Mouse (Mus musculus) hindbrain, embryonic 11.5 days (tissue): ENCODE results near the gene Lonrf2. TPM values are rescaled to one million over a fixed set of nuclear protein-coding genes. Genes with fewer than 3 reads are reported as not detected.

Experiments
- ATAC-seq: fragments of 200-750 bp; cut with Nextera tagmentation; 2 replicates; pipeline ENCODE4 v1.8.0; 2017; ENCODE audit warnings: mild to moderate bottlenecking, moderate TSS enrichment, moderate library complexity; ENCODE audit not compliant: low FRiP score
- DNase-seq: peaks from one replicate; pipeline ENCODE4 v3.0.0-alpha.2; 2015; ENCODE audit warnings: low spot score
- H3K27ac ChIP-seq: fragments of 300-500 bp; sonication (generic); 2 replicates; pipeline ENCODE4 v1.5.1; 2014; ENCODE audit warnings: mild to moderate bottlenecking, low read depth, low read length
- H3K27me3 ChIP-seq: fragments of 300-500 bp; sonication (generic); 2 replicates; pipeline ENCODE4 v1.6.1; 2014; ENCODE audit warnings: mild to moderate bottlenecking, low read length, moderate library complexity, mixed read lengths; ENCODE audit not compliant: control insufficient read depth, insufficient read depth
- H3K36me3 ChIP-seq: fragments of 300-500 bp; sonication (generic); 2 replicates; pipeline ENCODE4 v1.6.1; 2014; ENCODE audit warnings: mild to moderate bottlenecking, low read length, moderate library complexity, mixed read lengths; ENCODE audit not compliant: control insufficient read depth, insufficient read depth
- H3K4me1 ChIP-seq: fragments of 300-500 bp; sonication (generic); replicated peaks from 2 replicates; pipeline ENCODE4 v1.6.1; 2014; ENCODE audit warnings: low read length, mixed read lengths; ENCODE audit not compliant: control insufficient read depth, insufficient read depth
- H3K4me2 ChIP-seq: fragments of 300-500 bp; sonication (generic); replicated peaks from 2 replicates; pipeline ENCODE4 v1.6.1; 2014; ENCODE audit warnings: mild to moderate bottlenecking, low read depth, low read length
- H3K4me3 ChIP-seq: fragments of 300-500 bp; sonication (generic); 2 replicates; pipeline ENCODE4 v1.5.1; 2014; ENCODE audit warnings: low read depth, low read length
- H3K9ac ChIP-seq: fragments of 300-500 bp; sonication (generic); 2 replicates; pipeline ENCODE4 v1.6.1; 2014; ENCODE audit warnings: low read depth, low read length
- H3K9me3 ChIP-seq: fragments of 300-500 bp; sonication (generic); 2 replicates; pipeline ENCODE4 v1.6.1; 2016; ENCODE audit warnings: low read length; ENCODE audit not compliant: control insufficient read depth
- WGBS: fragments of 180-500 bp; shearing (Covaris S2); extraction: QIAGEN DNeasy Blood & Tissue Kit; methylation state at CpG from one replicate; pipeline ENCODE4 v1.1.7; 2014; 5-methylcytosine and 5-hydroxymethylcytosine counted together
- polyA plus RNA-seq: library from polyadenylated mRNA; unstranded; fragments of >200 nt; fragmentation: Nextera tagmentation; extraction: Ambion mirVana; gene quantifications from 2 replicates; pipeline ENCODE4 v1.2.1, GENCODE M21; 2014

Lonrf2 gene
- polyA plus RNA-seq, 1 experiment from 2014 or later = 5.0 TPM

GRCm38 (mm10) chr1:38823851-38824250 lies 12.7 kb downstream of the Lonrf2 start:
- H3K4me1 ChIP-seq = no peaks in the 10 kb centered on the region
- no peak overlapping the region for H3K4me3 ChIP-seq
- H3K9me3 ChIP-seq = no peaks in the 10 kb centered on the region
- WGBS = 75% methylated on average over 2 of the region's 2 CpGs
- H3K27me3 ChIP-seq = no peaks in the 10 kb centered on the region
- DNase-seq (no peak), ATAC-seq (no peak)
- H3K9ac ChIP-seq = no peak overlapping the region
- H3K36me3 ChIP-seq = no peaks in the 10 kb centered on the region
- H3K4me2 ChIP-seq = no peak overlapping the region
- H3K27ac ChIP-seq = no peak overlapping the region

- no peaks in the 10 kb centered on the region for H3K4me1 ChIP-seq
- H3K4me2 ChIP-seq = no peak overlapping the region
- no peaks in the 10 kb centered on the region for H3K36me3 ChIP-seq
- no peak for ATAC-seq
- no peaks in the 10 kb centered on the region for H3K27me3 ChIP-seq
- H3K9me3 ChIP-seq = no peaks in the 10 kb centered on the region
- no peak for DNase-seq
- H3K27ac ChIP-seq = no peak overlapping the region
- H3K4me3 ChIP-seq = no peak overlapping the region
- H3K9ac ChIP-seq = no peak overlapping the region
These were observed 16.8 kb downstream of the Lonrf2 start for GRCm38 (mm10) chr1:38819691-38820090.

GRCm38 (mm10) chr1:38817671-38818070 lies 18.8 kb downstream of the Lonrf2 start:
- WGBS = 76% methylated on average over 3 of the region's 3 CpGs
- H3K9me3 ChIP-seq = no peaks in the 10 kb centered on the region
- no peak overlapping the region for H3K27ac ChIP-seq
- no peaks in the 10 kb centered on the region for H3K27me3 ChIP-seq
- no peaks in the 10 kb centered on the region for H3K36me3 ChIP-seq
- no peak overlapping the region for H3K4me2 ChIP-seq
- DNase-seq (no peak), ATAC-seq (no peak)
- H3K9ac ChIP-seq = no peak overlapping the region
- no peak overlapping the region for H3K4me3 ChIP-seq
- H3K4me1 ChIP-seq = no peaks in the 10 kb centered on the region

GRCm38 (mm10) chr1:38817268-38817667 lies 19.2 kb downstream of the Lonrf2 start:
- 72% methylated on average over 9 of the region's 9 CpGs for WGBS
- DNase-seq = no peak
- H3K9me3 ChIP-seq = no peaks in the 10 kb centered on the region
- H3K4me1 ChIP-seq = no peaks in the 10 kb centered on the region
- H3K27ac ChIP-seq = no peak overlapping the region
- no peak overlapping the region for H3K9ac ChIP-seq
- no peak overlapping the region for H3K4me3 ChIP-seq
- no peaks in the 10 kb centered on the region for H3K36me3 ChIP-seq
- no peaks in the 10 kb centered on the region for H3K27me3 ChIP-seq
- ATAC-seq = no peak
- H3K4me2 ChIP-seq = no peak overlapping the region

- H3K36me3 ChIP-seq = no peaks in the 10 kb centered on the region
- H3K27ac ChIP-seq = 0 out of 2 replicates have a peak overlapping the region, but pooled peaks have one; percentile 24
- no peaks in the 10 kb centered on the region for H3K27me3 ChIP-seq
- H3K9me3 ChIP-seq = no peaks in the 10 kb centered on the region
- H3K4me3 ChIP-seq = no peak overlapping the region
- H3K4me1 ChIP-seq = no peaks in the 10 kb centered on the region
- H3K4me2 ChIP-seq = no peak overlapping the region
- H3K9ac ChIP-seq = no peak overlapping the region
- DNase-seq = no peak
- WGBS = 78% methylated on average over 4 of the region's 4 CpGs
- ATAC-seq = no peak
These were observed 20.2 kb downstream of the Lonrf2 start for GRCm38 (mm10) chr1:38816306-38816705.

- no peak overlapping the region for H3K27ac ChIP-seq
- no peak for DNase-seq
- H3K4me3 ChIP-seq = no peak overlapping the region
- no peaks in the 10 kb centered on the region for H3K27me3 ChIP-seq
- 96% methylated on average over 4 of the region's 4 CpGs for WGBS
- no peak overlapping the region for H3K9ac ChIP-seq
- ATAC-seq = no peak
- H3K4me2 ChIP-seq = no peak overlapping the region
- no peaks in the 10 kb centered on the region for H3K4me1 ChIP-seq
- H3K36me3 ChIP-seq = 0 out of 2 replicates have a peak, but pooled peaks cover 2% of the 10 kb centered on the region
- no peaks in the 10 kb centered on the region for H3K9me3 ChIP-seq
These were observed 29.4 kb downstream of the Lonrf2 start for GRCm38 (mm10) chr1:38807121-38807520.

- H3K36me3 ChIP-seq = 0 out of 2 replicates have a peak, but pooled peaks cover 2% of the 10 kb centered on the region
- ATAC-seq = no peak
- no peak overlapping the region for H3K9ac ChIP-seq
- no peak overlapping the region for H3K4me3 ChIP-seq
- no peaks in the 10 kb centered on the region for H3K27me3 ChIP-seq
- H3K27ac ChIP-seq = no peak overlapping the region
- WGBS = 82% methylated on average over 7 of the region's 7 CpGs
- DNase-seq = no peak
- H3K4me2 ChIP-seq = no peak overlapping the region
- no peaks in the 10 kb centered on the region for H3K4me1 ChIP-seq
- no peaks in the 10 kb centered on the region for H3K9me3 ChIP-seq
These were observed 36.1 kb downstream of the Lonrf2 start for GRCm38 (mm10) chr1:38800402-38800801.

- WGBS = 39% methylated on average over 3 of the region's 3 CpGs
- no peaks in the 10 kb centered on the region for H3K9me3 ChIP-seq
- no peak overlapping the region for H3K9ac ChIP-seq
- ATAC-seq (no peak), DNase-seq (peak; percentile 72)
- H3K4me2 ChIP-seq = no peak overlapping the region
- no peaks in the 10 kb centered on the region for H3K27me3 ChIP-seq
- no peak overlapping the region for H3K27ac ChIP-seq
- H3K4me3 ChIP-seq = no peak overlapping the region
- H3K4me1 ChIP-seq = no peaks in the 10 kb centered on the region
- 0 out of 2 replicates have a peak, but pooled peaks cover 2% of the 10 kb centered on the region for H3K36me3 ChIP-seq
These were observed 37.2 kb downstream of the Lonrf2 start for GRCm38 (mm10) chr1:38799304-38799703.

GRCm38 (mm10) chr1:38796936-38797335 lies 39.6 kb downstream of the Lonrf2 start:
- no peak for ATAC-seq
- WGBS = 35% methylated on average over 6 of the region's 6 CpGs
- Histone ChIP-seq H3K4me1 (no peaks in the 10 kb centered on the region), H3K4me2 (no peak overlapping the region), H3K27ac (no peak overlapping the region), H3K9me3 (no peaks in the 10 kb centered on the region), H3K9ac (no peak overlapping the region), H3K36me3 (no peaks in the 10 kb centered on the region), H3K27me3 (no peaks in the 10 kb centered on the region), H3K4me3 (no peak overlapping the region)
- peak; percentile 40 for DNase-seq
